Mouse (Mus musculus) spleen, adult 18-20 months (tissue): Measurements from ENCODE around the gene Tcam1.

Experiments used
- DNase-seq, 2 experiments: peaks; one replicate each; pipeline ENCODE4 v3.0.0; 2022; ENCODE audit warnings: mixed read lengths in 2 of 2

The Tcam1 gene

DNA sequence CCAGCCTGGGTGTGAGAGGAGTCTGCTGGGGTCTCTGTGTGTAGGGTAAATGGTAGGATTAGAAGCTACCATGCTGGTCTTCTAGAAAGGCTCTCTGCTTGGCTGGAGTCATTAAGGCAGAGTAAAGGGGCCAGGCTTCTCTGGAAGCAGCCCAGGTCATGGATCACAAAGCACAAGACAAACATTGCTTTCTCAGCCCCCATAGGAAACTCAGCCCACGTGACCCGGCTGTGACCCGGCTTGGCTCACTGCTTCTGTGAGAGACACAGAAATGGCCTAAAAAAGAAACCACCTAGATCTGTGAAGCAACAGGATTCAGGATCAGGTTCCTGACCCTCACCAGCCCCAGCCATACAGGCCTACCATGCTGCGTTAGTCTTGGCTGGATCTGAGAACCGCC is 48.4 kb downstream of the Tcam1 start:
- peak; percentile 73 to 82 for DNase-seq

DNA sequence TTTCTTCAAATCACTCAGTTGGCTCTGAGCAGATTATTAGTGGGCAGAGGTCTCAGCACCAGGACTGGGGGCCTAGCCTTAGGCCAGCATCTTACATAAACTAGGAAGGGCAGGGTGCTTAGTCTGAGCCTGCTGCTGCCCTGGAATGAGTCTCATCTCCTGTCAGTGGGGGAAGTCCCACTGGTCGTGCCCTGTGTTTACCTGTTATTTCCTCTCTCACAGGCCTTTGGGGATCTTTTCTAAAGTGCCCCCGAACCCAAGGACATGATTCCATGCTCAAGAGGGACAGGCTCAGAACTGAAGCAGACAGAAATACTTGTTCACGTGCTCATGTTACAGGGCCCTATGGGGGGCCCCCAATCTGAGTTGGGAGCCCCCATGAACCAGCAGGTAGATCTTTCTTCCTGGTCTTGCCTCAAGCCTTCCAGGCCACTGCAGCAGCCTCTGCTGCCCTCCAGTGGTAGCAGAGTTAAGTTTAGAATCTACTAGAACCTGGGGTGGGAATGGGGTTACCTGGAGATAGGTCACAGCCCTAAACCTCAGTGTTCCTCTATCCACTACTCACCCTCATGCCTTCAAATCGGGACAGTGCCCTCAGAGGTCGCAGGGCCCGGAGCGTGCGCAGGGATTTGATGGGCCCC is 49.2 kb downstream of the Tcam1 start:
- peak; percentile 70 to 87 for DNase-seq

DNA sequence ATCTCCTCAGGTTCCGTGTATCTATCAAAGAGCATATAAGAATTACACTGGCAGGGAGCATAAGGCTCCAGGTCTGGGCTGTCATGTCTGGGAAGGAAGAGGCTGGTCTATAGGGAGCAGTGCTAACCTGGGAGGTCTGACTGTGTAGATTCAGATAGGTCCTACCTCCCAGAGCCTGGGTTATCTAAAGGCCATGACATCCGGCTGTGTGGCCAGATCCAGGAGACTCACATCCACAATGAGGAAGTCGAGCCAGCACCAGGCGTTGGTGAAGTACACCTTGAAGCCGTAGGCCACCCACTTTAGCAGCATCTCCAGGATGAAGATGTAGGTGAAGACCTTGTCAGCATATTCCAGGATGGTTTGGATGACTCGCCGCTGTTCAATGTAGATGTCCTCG is 50.0 kb downstream of the Tcam1 start:
- DNase-seq: no peak

DNA sequence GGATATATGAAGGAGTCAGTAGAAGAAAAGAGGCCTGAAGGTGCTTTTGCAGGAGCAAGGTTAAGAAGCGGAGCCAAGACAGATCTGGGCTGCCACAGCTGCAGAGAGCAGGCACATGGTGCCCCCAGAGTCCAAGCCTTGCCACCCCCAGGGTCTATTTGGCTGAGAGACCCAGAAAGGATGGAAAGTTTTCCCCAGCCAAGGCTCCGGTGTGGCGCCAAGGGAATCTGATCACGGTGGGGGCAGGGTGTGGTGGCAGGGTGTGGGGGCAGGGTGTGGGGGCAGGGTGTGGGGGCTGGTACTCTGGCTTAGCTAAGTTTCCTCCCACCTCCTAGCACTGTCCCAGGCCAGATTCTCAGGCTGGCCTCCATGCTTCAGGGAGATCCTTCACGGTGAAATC is 52.0 kb downstream of the Tcam1 start:
- DNase-seq: no peak

DNA sequence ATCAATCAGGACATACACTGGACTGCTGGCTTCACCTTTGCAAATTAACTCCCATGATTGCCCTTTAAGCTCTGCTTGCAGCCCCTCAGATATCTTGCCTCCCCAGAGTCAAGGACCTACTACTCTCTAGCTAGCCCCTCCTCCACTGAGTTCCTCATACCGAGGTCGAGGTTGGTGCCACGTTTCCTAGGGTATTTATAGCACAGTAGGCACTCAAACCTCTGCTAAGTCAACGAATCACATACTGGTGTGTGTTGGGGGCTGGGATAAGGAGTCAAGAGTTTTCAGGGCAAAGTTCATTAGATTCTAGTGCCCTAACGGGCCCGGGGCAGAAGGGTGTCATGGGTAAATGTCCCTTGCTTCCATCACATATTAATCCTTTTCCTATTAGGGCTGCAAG is 52.7 kb downstream of the Tcam1 start:
- DNase-seq: no peak

DNA sequence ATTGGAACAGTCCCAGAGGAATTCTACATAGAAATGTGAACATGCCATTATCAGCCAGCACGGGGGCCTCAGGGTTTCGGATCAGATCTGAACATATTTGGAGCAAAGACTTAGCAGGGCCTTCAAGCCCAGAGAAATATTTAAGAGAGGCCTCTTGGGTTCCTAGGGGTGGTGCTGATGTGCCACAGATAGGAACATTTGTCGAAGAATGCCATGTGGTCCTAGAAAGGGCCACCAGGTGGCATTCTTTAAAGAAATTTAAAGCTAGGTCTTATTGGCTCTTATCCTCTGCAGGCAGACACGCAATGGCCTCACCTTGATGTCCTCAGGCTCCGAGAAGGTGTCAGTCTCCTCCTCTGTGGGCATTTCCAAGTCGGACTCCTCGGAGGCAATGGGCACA is 53.2 kb downstream of the Tcam1 start:
- peak in 1 of 2 experiments; percentile 63 for DNase-seq

DNA sequence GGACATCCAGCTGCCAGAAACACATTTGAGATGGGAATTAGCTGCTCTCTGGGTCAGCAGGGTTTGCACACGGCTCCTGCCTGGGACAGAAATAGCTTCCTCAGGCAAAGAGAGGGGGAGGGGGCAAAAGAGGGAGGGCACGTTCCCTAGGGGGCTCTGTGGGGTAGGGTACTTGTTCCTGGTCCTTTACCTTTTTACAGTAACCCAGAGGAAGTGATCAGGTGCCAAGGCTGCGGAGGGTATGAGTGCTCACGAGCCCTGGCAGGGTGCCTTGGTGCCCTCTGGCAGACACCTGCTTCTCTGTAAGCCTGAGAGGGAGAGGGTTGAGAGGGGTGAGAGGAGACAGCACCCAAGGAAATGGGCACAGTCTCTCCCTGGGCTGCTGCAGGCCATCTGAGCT is 56.0 kb downstream of the Tcam1 start:
- DNase-seq: no peak

DNA sequence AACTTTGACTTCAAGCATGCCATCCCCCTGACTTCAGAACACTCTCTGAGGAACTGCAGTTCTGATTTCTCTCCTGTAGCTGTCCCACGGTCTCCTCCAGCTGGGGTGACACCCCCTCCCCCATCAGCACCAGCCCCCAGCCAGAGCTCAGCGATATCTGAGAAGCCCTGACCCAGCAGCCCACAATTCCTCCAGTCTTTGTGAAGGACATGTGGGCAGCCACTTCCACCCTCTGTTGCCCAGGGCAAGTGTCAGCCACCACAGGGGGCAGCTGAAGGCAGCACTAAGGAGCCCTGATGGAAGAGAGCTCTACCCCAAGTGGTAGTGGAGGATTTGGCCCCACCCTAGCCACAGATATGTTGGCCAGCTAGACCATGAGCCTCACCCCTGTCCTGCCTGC is 57.6 kb downstream of the Tcam1 start:
- DNase-seq: no peak

DNA sequence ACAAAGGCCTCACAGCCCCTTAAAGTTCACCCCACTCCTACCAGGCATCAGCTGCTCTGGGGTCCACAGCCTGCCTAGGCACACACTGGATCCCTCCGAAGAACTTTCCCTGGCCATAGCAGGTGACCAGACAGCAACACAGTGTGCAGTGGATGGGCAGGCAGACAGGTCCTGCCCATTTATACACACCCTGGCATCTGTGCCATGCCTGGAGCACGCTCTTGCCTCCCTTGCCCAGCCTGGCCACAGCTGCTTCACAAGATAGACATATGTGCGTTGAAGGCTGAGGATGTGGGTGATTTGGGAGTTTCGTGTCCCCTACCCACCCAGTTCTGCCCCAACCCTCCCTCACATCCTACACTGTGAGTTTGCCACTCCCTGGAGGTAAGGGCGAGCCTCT is 61.6 kb downstream of the Tcam1 start:
- no peak for DNase-seq
